Mouse (Mus musculus): Measurements from ENCODE around the gene Ric8a. TPM values are rescaled to one million over a fixed set of nuclear protein-coding genes. Genes with fewer than 3 reads are reported as not detected.

Ric8a gene
- 14.7 and 15.6 TPM in 2 replicates for polyA plus RNA-seq (2012; rRNA removed)

GRCm38 (mm10) chr7:140856785-140857549 is at the start of gene Ric8a:
Gene Ric8a, plus strand, starts transcription at chr7:140856957.

GRCm38 (mm10) chr7:140821653-140822329 is 35.0 kb upstream of the Ric8a start, which contains the start of gene Zfp941:
Gene Zfp941, minus strand, starts transcription at chr7:140822178.

GRCm38 (mm10) chr7:140834968-140835757 is 21.6 kb upstream of the Ric8a start, which contains the start of gene Urah:
Gene Urah, plus strand, starts transcription at chr7:140835018.

GRCm38 (mm10) chr7:140844905-140845665 is 11.7 kb upstream of the Ric8a start, which contains the start of gene Scgb1c1:
Gene Scgb1c1, plus strand, starts transcription at chr7:140845547.

GRCm38 (mm10) chr7:140847755-140848580 is 8.8 kb upstream of the Ric8a start, which contains the start of gene Odf3:
Gene Odf3, plus strand, starts transcription at chr7:140847805.

GRCm38 (mm10) chr7:140855860-140856784 is 635 bp upstream of the Ric8a start, which contains the start of gene Gm45785:
Gene Gm45785, minus strand, starts transcription at chr7:140856331.

GRCm38 (mm10) chr7:140857550-140858505 is 1.1 kb downstream of the Ric8a start, which contains the start of gene Bet1l:
Gene Bet1l, minus strand, starts transcription at chr7:140857577.

GRCm38 (mm10) chr7:140881696-140882468 is 25.1 kb downstream of the Ric8a start, which contains the start of the genes Psmd13 and Sirt3:
Gene Psmd13, plus strand, starts transcription at chr7:140881968.
Gene Sirt3, minus strand, starts transcription at chr7:140882309.

GRCm38 (mm10) chr7:140900220-140900619 is 43.5 kb downstream of the Ric8a start, which contains the start of gene Cox8b:
Gene Cox8b, minus strand, starts transcription at chr7:140900446.

Other genes with a start within 250 kb of the Ric8a start
- not detected in 2 replicates for gene Olfr61, start 228.0 kb upstream of the Ric8a start, polyA plus RNA-seq (2012; rRNA removed)
- gene Olfr53, start 210.5 kb upstream of the Ric8a start, polyA plus RNA-seq (2012; rRNA removed), result not detected in 2 replicates
- gene Olfr539, start 197.0 kb upstream of the Ric8a start, polyA plus RNA-seq (2012; rRNA removed), result not detected in 2 replicates
- not detected in 2 replicates for gene Olfr45, start 175.0 kb upstream of the Ric8a start, polyA plus RNA-seq (2012; rRNA removed)
- gene Olfr541, start 159.7 kb upstream of the Ric8a start, polyA plus RNA-seq (2012; rRNA removed), result not detected in 2 replicates
- 0.06 and 0.07 TPM in 2 replicates for gene Cyp2e1, start 93.2 kb upstream of the Ric8a start, polyA plus RNA-seq (2012; rRNA removed)
- 0.05 and 0.12 TPM in 2 replicates for gene Syce1, start 69.1 kb upstream of the Ric8a start, polyA plus RNA-seq (2012; rRNA removed)
- 0.11 and 0.14 TPM in 2 replicates for gene Zfp941, start 34.8 kb upstream of the Ric8a start, polyA plus RNA-seq (2012; rRNA removed)
- 7.3 and 8.3 TPM in 2 replicates for gene Urah, start 21.9 kb upstream of the Ric8a start, polyA plus RNA-seq (2012; rRNA removed)
- gene Scgb1c1, start 11.4 kb upstream of the Ric8a start, polyA plus RNA-seq (2012; rRNA removed), result not detected in 2 replicates
- not detected in 2 replicates for gene Odf3, start 9.2 kb upstream of the Ric8a start, polyA plus RNA-seq (2012; rRNA removed)
- gene Gm45785, start 626 bp upstream of the Ric8a start, polyA plus RNA-seq (2012; rRNA removed), result not detected in 2 replicates
- gene Bet1l, start 620 bp downstream of the Ric8a start, polyA plus RNA-seq (2012; rRNA removed), result 10.5 and 11.7 TPM in 2 replicates
- gene Psmd13, start 25.0 kb downstream of the Ric8a start, polyA plus RNA-seq (2012; rRNA removed), result 50.0 and 57.2 TPM in 2 replicates
- gene Sirt3, start 25.4 kb downstream of the Ric8a start, polyA plus RNA-seq (2012; rRNA removed), result 12.5 and 15.1 TPM in 2 replicates
- gene Cox8b, start 43.5 kb downstream of the Ric8a start, polyA plus RNA-seq (2012; rRNA removed), result 0.48 TPM in 1 of 2 replicates, not detected in the other
- 5.6 and 7.4 TPM in 2 replicates for gene Nlrp6, start 63.9 kb downstream of the Ric8a start, polyA plus RNA-seq (2012; rRNA removed)
- gene Pgghg, start 84.4 kb downstream of the Ric8a start, polyA plus RNA-seq (2012; rRNA removed), result 6.0 and 7.0 TPM in 2 replicates
- gene Ifitm5, start 93.3 kb downstream of the Ric8a start, polyA plus RNA-seq (2012; rRNA removed), result 0.38 and 0.46 TPM in 2 replicates
- not detected in 2 replicates for gene Gm45717, start 99.0 kb downstream of the Ric8a start, polyA plus RNA-seq (2012; rRNA removed)
- 219 and 222 TPM in 2 replicates for gene Ifitm2, start 99.0 kb downstream of the Ric8a start, polyA plus RNA-seq (2012; rRNA removed)
- gene Ifitm1, start 110.3 kb downstream of the Ric8a start, polyA plus RNA-seq (2012; rRNA removed), result 29.1 and 33.2 TPM in 2 replicates
- 28.7 and 41.6 TPM in 2 replicates for gene Ifitm3, start 153.8 kb downstream of the Ric8a start, polyA plus RNA-seq (2012; rRNA removed)
- 8.3 and 10.9 TPM in 2 replicates for gene Ifitm6, start 161.0 kb downstream of the Ric8a start, polyA plus RNA-seq (2012; rRNA removed)
- gene Gm17387, start 172.2 kb downstream of the Ric8a start, polyA plus RNA-seq (2012; rRNA removed), result not detected in 2 replicates
- gene B4galnt4, start 204.1 kb downstream of the Ric8a start, polyA plus RNA-seq (2012; rRNA removed), result 0.59 and 0.76 TPM in 2 replicates
- 0.38 and 0.48 TPM in 2 replicates for gene Pkp3, start 221.3 kb downstream of the Ric8a start, polyA plus RNA-seq (2012; rRNA removed)
- 9.1 and 10.7 TPM in 2 replicates for gene Sigirr, start 243.6 kb downstream of the Ric8a start, polyA plus RNA-seq (2012; rRNA removed)

Measured in liver, embryonic 14 days (tissue).